Mouse (Mus musculus) E14TG2a.4 (cell line): ENCODE data around the gene Olfr49.

ENCODE experiments used
- H3K27me3 ChIP-seq: 2 replicates; pipeline ENCODE4 v1.6.1; 2014; ENCODE audit warnings: low read length, control low read depth; ENCODE audit not compliant: insufficient read depth
- H3K36me3 ChIP-seq: 2 replicates; pipeline ENCODE4 v1.6.1; 2014; ENCODE audit warnings: low read length, control low read depth; ENCODE audit not compliant: insufficient read depth
- H3K4me1 ChIP-seq: replicated peaks from 2 replicates; pipeline ENCODE4 v1.6.1; 2014; ENCODE audit warnings: low read depth, low read length, control low read depth
- H3K4me3 ChIP-seq: replicated peaks from 2 replicates; pipeline ENCODE4 v1.5.1; 2014; ENCODE audit warnings: mild to moderate bottlenecking, low read length
- H3K9me3 ChIP-seq: 2 replicates; pipeline ENCODE4 v1.6.1; 2014; ENCODE audit warnings: low read length, control low read depth
- CTCF ChIP-seq: conservative IDR thresholded peaks from 2 replicates; pipeline ENCODE4 v1.5.1; 2014; ENCODE audit warnings: low read length
- NANOG ChIP-seq: IDR thresholded peaks from 2 replicates; pipeline ENCODE4 v1.6.1; 2014; ENCODE audit warnings: borderline replicate concordance, low read length, mixed read lengths
- POU5F1 ChIP-seq: IDR thresholded peaks from 2 replicates; pipeline ENCODE4 v1.6.1; 2014; ENCODE audit warnings: low read length, borderline replicate concordance

The Olfr49 gene

DNA sequence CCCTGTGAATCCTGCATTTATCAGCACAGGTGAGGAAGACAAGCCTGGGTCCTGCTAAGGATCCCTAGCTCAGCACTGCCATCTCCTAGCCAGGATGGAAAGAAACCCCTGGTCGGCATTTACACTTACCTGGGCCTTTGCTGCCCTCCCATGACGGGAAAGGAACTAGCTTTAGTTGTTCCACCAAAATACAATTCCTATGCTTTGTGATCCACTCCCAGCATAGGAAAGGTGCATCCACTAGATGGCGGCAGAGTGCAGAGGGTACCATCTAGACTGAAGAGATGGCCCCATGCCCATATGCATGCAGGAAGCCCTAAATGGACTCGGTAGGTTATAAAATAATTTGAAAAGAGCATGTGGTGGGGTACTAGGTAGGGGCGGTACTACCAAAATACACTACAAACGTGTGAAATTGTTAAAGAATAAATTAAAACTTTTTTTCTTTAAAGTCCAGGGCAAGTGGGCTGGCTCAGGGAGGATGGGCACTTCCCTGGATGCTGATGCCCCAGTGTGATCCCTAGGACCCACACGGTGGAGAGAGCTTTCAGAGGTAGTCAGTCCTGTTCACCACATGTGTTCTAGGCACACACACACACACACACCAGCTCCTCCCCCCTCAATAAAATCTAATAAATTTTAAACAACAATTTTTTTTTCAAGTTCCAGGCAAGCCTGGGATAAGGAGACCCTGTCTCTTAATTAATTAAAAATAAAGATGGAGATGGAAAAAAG, 45.6 kb downstream of the Olfr49 start:
- TF ChIP-seq CTCF: peak; percentile 89
- TF ChIP-seq NANOG: no peak
- Histone ChIP-seq H3K36me3 (peaks cover 80% of the 10 kb centered on the region), H3K27me3 (no peaks in the 10 kb centered on the region), H3K9me3 (peaks cover 5% of the 10 kb centered on the region; the same call in 1 of the 2 replicates), H3K4me1 (peaks cover 46% of the 10 kb centered on the region), H3K4me3 (no peak overlapping the region)

DNA sequence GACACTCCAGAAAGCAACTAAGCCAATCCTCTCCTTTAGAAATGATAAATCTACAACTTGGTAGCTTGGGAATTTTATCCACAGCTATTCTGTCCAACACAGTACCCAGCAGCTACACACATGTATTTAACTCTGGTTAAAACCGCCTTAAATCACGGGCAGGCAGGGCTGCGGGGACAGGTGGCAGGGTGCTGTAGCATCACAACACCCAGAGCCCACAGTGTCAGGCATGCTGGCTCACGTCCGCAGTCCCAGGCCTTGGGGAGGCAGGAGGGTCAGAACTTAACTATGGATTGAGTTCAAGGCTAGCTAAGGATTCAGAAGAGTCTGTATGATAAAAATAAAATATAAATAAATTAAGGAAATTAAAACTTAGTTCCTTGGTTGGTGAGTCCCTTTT, 47.9 kb downstream of the Olfr49 start:
- TF ChIP-seq CTCF: no peak
- TF ChIP-seq NANOG: no peak
- TF ChIP-seq POU5F1: no peak
- Histone ChIP-seq H3K27me3 (no peaks in the 10 kb centered on the region), H3K36me3 (peaks cover 58% of the 10 kb centered on the region), H3K4me3 (no peak overlapping the region), H3K9me3 (peaks cover 2% of the 10 kb centered on the region; the same call in 1 of the 2 replicates), H3K4me1 (peaks cover 61% of the 10 kb centered on the region)

DNA sequence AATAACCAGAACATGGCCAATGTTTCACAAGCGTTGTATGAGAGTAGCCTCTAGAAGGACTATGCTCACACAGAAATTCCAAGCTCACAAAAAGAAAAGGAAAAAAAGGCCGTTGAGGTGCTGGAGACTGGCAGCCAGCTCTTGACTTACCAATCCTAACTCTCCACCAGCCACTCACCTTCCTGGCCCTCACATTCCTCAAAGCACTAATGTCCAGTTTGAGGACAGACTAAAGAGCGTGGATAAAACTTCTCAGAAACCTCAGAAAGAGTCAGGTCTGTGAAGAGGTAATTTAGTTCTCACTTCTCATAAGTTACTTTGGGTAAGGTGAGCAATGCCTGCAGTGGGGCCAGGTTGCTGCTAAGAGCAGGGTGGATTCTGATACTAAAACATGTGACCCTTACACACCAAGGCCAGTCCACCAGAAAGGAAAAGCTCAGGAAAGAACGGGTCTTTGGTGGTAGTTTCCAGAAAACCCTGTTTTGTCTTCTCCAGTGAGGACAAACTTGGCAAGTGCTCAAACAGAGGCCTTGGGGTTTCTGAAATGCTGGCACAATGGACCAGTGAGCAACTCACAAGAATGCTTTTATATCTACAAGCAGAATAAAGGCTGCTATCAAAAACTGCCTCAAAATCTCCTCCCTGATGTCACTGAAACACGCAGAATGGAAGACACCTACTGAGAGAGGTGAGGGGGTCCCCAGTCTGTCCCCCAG, 48.8 kb downstream of the Olfr49 start:
- H3K4me1 ChIP-seq: peaks cover 68% of the 10 kb centered on the region
- TF ChIP-seq POU5F1: no peak
- no peak for TF ChIP-seq CTCF
- no peak for TF ChIP-seq NANOG
- H3K4me3 ChIP-seq: no peak overlapping the region
- no peaks in the 10 kb centered on the region for H3K9me3 ChIP-seq
- H3K36me3 ChIP-seq: peaks cover 49% of the 10 kb centered on the region
- no peaks in the 10 kb centered on the region for H3K27me3 ChIP-seq

GRCm38 (mm10) chr14:54234231-54235040, 50.3 kb downstream of the Olfr49 start:
- Histone ChIP-seq H3K27me3 (no peaks in the 10 kb centered on the region), H3K36me3 (peaks cover 37% of the 10 kb centered on the region), H3K9me3 (no peaks in the 10 kb centered on the region), H3K4me3 (peak overlapping the region; percentile 56), H3K4me1 (peaks cover 78% of the 10 kb centered on the region)
- TF ChIP-seq POU5F1 (no peak), CTCF (no peak), NANOG (no peak)

DNA sequence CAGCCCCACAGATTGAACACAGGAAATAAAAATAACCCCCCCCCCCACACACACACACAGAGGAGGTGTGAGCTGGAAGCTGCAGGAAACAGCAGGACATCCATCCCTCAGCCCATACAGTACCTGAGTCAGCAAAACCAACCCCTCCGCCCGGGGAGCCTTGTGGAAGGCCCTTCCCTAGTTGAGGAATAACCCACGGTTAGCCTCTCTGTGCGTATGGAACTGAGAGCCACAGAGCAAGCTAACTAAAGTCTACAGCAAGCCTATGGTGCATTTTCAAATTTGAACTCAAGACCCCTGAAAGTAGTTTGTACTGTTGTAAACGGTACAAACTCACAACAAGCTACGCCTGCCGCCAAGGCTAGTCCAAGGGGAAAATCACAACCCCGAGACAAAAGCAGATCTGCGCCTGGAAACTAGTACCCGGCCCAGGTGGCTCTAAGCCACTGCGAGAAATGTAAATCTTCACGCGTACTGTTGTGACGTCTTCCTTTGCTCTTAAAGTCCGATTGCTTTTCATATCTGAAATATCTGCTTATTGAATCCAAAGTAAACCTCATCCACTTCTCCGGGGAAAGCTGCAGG, 51.1 kb downstream of the Olfr49 start:
- no peaks in the 10 kb centered on the region for H3K9me3 ChIP-seq
- H3K4me1 ChIP-seq: peaks cover 79% of the 10 kb centered on the region
- H3K36me3 ChIP-seq: peaks cover 31% of the 10 kb centered on the region
- H3K4me3 ChIP-seq: peak overlapping the region; percentile 56
- no peaks in the 10 kb centered on the region for H3K27me3 ChIP-seq
- TF ChIP-seq CTCF (no peak), NANOG (no peak), POU5F1 (no peak)

DNA sequence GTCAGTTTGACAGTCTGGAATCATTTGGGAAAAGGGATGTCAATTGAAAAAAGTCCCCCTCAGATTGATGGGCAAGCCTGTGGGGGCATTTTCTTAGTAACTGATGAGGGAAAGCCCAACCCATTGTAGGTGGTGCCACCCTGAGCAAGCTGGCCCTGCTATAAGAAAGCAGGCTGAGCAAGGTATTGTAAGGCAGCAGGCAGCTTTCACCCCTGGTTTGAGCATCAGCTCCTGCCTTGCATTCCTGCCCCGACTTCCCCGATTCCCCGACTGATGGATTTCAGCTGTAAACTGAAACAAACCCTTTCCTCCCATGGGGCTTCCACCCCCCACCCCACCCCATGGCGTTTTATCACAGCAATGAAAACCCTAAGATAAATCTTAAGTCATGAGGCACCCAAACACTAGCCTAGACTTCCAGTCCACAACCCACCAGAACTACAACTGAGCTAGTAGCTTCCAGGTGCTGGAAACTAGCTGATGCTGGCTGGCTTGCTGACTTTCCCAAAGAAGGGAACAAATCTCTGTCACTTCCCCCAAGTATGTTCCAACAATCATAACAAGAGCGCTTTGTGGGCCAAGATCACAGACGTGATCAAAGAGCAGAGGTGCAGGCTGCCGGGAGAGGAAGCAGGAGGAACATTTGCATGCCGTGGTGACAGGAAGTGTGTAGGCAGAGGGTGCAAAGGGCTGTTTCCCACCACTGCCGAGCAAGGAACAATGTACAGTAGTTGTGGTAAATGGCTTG, 51.8 kb downstream of the Olfr49 start:
- Histone ChIP-seq H3K4me3 (peak overlapping the region; percentile 56), H3K27me3 (no peaks in the 10 kb centered on the region), H3K9me3 (no peaks in the 10 kb centered on the region), H3K36me3 (peaks cover 28% of the 10 kb centered on the region), H3K4me1 (peaks cover 83% of the 10 kb centered on the region)
- TF ChIP-seq CTCF (no peak), POU5F1 (no peak), NANOG (no peak)

DNA sequence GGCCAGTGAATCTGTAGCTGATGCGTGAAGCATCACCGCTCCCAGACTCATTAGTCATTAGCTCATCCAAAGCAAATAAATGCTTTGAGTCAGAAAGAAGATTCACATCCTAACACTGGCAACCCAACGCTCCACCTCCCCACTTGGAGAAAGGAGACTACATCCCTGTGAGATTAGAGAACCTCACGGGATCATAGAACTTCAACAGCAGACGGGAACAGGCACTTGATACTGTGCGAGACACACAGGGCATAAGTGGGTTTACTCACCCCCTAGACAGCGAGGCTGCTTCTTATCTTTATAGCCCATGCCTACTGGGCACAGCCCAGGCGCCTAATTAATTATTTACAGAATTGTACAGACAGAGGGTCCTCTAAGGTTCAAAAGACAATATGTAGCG, 52.6 kb downstream of the Olfr49 start:
- Histone ChIP-seq H3K27me3 (no peaks in the 10 kb centered on the region), H3K36me3 (peaks cover 23% of the 10 kb centered on the region), H3K4me1 (peaks cover 90% of the 10 kb centered on the region), H3K9me3 (no peaks in the 10 kb centered on the region), H3K4me3 (no peak overlapping the region)
- no peak for TF ChIP-seq POU5F1
- no peak for TF ChIP-seq CTCF
- no peak for TF ChIP-seq NANOG
